Mouse (Mus musculus): ENCODE results near the gene Arl6ip1.
A peak's percentile ranks its signal among the peaks of the same experiment; 100 is the strongest.

Gene Arl6ip1

GRCm38 (mm10) chr7:118115877-118116568, 13.4 kb downstream of the Arl6ip1 start, which contains the start of gene Rps15a:
Rps15a (minus strand) TSS chr7:118116188.
- peak; percentile 94 to 96 for DNase-seq

GRCm38 (mm10) chr7:118115533-118115876, 14.0 kb downstream of the Arl6ip1 start:
- no peak for DNase-seq

GRCm38 (mm10) chr7:118113541-118114297, 15.7 kb downstream of the Arl6ip1 start:
- DNase-seq = no peak

- DNase-seq = no peak
Measured at GRCm38 (mm10) chr7:118111128-118111527, 18.3 kb downstream of the Arl6ip1 start.

- no peak for DNase-seq
Measured at GRCm38 (mm10) chr7:118107671-118108070, 21.8 kb downstream of the Arl6ip1 start.

- no peak for DNase-seq
Measured at GRCm38 (mm10) chr7:118104458-118105052, 24.9 kb downstream of the Arl6ip1 start.

- no peak for DNase-seq
Measured at GRCm38 (mm10) chr7:118103462-118104379, 25.7 kb downstream of the Arl6ip1 start.

GRCm38 (mm10) chr7:118102678-118103461, 26.6 kb downstream of the Arl6ip1 start:
- DNase-seq = no peak

- DNase-seq = no peak
Measured at GRCm38 (mm10) chr7:118102231-118102630, 27.2 kb downstream of the Arl6ip1 start.

GRCm38 (mm10) chr7:118097615-118098014, 31.8 kb downstream of the Arl6ip1 start:
- DNase-seq = no peak

- DNase-seq = no peak
Measured at GRCm38 (mm10) chr7:118079987-118080386, 49.5 kb downstream of the Arl6ip1 start.

- no peak for DNase-seq
Measured at GRCm38 (mm10) chr7:118079097-118079496, 50.4 kb downstream of the Arl6ip1 start.

All from kidney, adult 8-10 months (tissue).